Mouse (Mus musculus): ENCODE results near the gene Wdr86. TPM values are rescaled to one million over a fixed set of nuclear protein-coding genes. Genes with fewer than 3 reads are reported as not detected.
A peak's percentile ranks its signal among the peaks of the same experiment; 100 is the strongest.
"Not testable (repeated sequence)": the region's sequence is repeated elsewhere in the genome, so short reads cannot be mapped to it uniquely, and the experiment has no call there.

Wdr86 gene
- total RNA-seq (2021), result 1 to 10 TPM; 2.6 to 3.3 TPM

- intact Hi-C loops (cut with DNase I), result no loop called here
- DNase-seq, result no peak
Observed at GRCm38 (mm10) chr5:24730488-24730871, at the start of gene Wdr86. Gene Wdr86, minus strand, starts transcription at chr5:24730727.

DNA sequence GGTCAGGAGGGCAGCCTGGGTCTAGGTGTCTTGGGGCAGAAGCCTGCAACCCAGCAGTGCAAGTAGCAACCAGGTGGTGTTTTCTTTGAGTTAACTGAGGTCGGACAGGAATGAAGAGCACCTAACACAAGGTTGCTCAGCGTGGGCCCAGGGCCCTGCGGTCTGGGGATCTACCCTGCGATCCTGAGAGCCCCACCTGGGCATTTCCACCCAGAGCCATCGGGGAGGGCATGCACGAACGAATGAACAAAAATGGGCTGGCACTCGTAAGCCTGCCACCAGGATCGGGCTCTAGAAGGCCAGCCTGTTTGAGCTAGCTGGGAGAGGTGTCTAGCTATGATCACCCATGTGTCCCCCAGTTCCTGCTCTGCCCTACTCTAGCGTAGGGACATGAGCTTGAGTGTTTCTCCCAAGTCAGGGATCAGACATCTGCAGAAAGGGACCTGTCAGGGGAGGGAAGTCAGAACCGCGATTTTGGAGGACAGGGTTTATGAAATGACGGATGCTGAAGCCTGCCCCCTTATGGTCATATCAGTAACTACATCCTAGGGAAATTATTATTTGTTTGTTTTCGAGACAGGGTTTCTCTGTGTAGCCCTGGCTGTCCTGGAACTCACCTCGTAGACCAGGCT lies 49.5 kb upstream of the Wdr86 start:
- intact Hi-C loops (cut with DNase I), result no loop called here
- DNase-seq, result no peak

DNA sequence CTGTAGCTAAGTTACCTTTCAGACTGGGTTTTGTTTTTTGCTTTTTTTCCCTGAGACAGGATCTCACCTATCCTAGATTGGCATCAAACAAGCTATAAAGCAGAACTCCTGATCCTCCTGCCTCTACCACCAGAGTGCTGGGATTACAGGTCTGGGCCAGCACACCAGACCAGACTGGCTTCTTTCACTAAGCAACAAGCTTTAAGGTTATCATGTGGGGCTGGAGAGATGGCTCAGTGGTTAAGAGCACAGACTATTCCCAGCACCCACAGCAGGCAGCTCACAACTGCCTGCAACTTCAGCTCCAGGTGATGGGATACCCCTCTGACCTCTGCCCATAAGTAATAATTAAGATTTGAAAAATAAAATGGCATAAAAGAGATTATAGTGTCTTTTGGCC lies 48.8 kb upstream of the Wdr86 start:
- DNase-seq, result no peak
- intact Hi-C loops (cut with DNase I), result no loop called here

- no peak for DNase-seq
- intact Hi-C loops (cut with DNase I), result no loop called here
Observed at GRCm38 (mm10) chr5:24778843-24779140, 48.3 kb upstream of the Wdr86 start.

DNA sequence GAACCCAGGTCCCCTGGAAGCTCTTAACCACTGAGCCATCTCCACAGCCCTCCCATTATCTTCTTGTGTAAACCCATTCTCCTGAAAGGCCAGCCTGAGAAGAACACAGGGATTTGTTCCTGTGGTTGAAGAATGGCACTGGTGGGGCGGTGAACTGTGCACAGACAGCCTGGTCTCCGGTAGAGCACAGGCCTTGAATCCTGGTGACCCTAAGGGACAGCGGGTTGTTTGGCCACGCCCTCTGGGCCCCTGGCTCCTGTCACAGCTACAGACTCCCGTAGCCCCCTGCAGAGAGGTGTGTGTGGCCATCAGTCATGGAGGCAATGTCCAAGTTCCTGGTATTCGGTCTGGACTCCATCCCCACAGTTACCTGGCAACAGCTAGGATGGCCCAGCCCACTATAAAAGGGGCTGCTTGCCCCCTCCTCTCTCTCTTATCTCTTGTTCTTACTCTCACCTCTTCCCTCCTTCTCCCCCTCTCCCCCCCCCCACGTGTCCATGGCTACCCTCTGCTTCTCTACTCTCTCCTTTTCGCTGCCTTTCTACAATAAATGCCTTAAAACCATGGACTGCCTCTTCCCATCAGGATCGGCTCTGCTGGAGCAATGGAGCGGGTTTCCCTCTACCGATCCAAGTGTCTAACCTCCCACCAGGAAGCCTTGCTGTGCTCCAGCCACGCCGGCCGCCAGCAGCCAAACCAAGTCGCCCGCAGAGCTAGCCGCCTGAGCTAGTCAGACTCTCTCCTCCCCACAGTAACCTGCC lies 47.7 kb upstream of the Wdr86 start:
- no peak for DNase-seq
- intact Hi-C loops (cut with DNase I), result no loop called here

GRCm38 (mm10) chr5:24776681-24777080 lies 46.2 kb upstream of the Wdr86 start:
- intact Hi-C loops (cut with DNase I), result no loop called here
- no peak for DNase-seq

DNA sequence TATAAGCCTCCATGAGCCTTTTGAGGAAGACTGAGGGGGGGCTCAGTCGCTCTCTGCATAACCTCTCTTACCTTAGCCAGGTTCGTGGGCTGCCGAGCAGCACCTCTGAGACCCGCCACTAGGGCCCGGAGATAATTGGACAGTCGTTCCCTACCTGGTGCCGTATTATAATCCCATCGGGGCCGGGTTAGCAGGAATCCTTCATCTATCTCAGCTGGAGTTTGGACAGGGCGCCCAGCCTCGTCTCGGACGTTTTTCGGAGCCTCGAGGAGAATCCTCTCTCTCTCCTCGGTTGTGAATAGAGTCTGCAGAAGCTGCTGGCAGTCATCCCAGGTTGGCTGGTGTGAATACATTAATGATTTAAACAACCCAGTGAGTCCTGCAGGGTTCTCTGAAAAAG lies 44.0 kb upstream of the Wdr86 start:
- intact Hi-C loops (cut with DNase I), result not testable (repeated sequence)
- peak; percentile 41 for DNase-seq

GRCm38 (mm10) chr5:24757816-24758215 lies 27.3 kb upstream of the Wdr86 start, which contains the start of gene Crygn:
Gene Crygn, minus strand, starts transcription at chr5:24758008.
- intact Hi-C loops (cut with DNase I), result no loop called here
- DNase-seq, result no peak

- no peak for DNase-seq
- intact Hi-C loops (cut with DNase I), result no loop called here
Observed at GRCm38 (mm10) chr5:24756931-24757330, 26.4 kb upstream of the Wdr86 start.

- no peak for DNase-seq
- intact Hi-C loops (cut with DNase I), result no loop called here
Observed at GRCm38 (mm10) chr5:24752175-24752498, 21.6 kb upstream of the Wdr86 start.

- peak; percentile 59 for DNase-seq
- intact Hi-C loops (cut with DNase I), result no loop called here
Observed at GRCm38 (mm10) chr5:24751305-24752174, 21.0 kb upstream of the Wdr86 start.

GRCm38 (mm10) chr5:24750321-24751304 lies 20.1 kb upstream of the Wdr86 start:
- intact Hi-C loops (cut with DNase I), result no loop called here
- peak; percentile 92 for DNase-seq

GRCm38 (mm10) chr5:24749731-24750130 lies 19.2 kb upstream of the Wdr86 start:
- intact Hi-C loops (cut with DNase I), result no loop called here
- DNase-seq, result no peak

GRCm38 (mm10) chr5:24747533-24747932 lies 17.0 kb upstream of the Wdr86 start:
- no peak for DNase-seq
- intact Hi-C loops (cut with DNase I), result no loop called here

- no peak for DNase-seq
- intact Hi-C loops (cut with DNase I), result no loop called here
Observed at GRCm38 (mm10) chr5:24743956-24744355, 13.4 kb upstream of the Wdr86 start.

DNA sequence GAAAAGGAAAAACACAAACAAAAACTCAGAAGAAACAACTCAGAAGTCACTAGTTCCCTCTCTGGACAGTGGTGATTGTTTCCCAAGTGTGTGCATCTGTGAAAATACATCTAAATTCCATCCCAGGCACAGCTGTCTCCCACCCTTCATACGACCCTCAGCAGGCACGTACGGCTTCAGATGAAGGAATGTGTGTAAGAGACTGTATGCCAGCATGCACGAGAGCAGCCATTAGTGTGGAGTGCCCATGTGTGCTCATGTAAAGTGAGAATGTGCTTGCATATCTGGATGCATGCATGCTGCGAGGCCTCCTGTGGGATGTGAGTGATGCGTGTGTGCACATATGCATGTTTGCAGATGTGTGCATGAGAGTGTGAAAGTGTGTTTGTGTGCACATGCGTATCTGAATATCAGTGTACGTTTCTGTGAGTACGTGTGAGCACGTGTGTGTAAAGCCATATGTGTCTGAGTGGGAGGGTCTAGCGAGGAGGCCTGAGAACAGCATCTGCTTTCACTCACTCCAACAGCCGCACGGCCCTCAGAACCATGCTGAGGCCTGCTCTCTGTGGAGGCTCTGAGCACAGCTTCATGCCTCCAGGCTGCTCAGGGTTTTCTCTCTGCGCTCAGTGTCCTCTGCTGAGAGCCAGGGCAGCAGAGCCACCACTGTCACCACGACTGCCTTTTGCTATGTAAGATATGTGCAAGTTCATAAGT lies 10.8 kb upstream of the Wdr86 start:
- intact Hi-C loops (cut with DNase I), result no loop called here

GRCm38 (mm10) chr5:24739141-24739753 lies 8.7 kb upstream of the Wdr86 start:
- intact Hi-C loops (cut with DNase I), result no loop called here
- DNase-seq, result peak; percentile 64

More for the DNA sequence above, 10.8 kb upstream of the Wdr86 start:
- no peak for DNase-seq

DNA sequence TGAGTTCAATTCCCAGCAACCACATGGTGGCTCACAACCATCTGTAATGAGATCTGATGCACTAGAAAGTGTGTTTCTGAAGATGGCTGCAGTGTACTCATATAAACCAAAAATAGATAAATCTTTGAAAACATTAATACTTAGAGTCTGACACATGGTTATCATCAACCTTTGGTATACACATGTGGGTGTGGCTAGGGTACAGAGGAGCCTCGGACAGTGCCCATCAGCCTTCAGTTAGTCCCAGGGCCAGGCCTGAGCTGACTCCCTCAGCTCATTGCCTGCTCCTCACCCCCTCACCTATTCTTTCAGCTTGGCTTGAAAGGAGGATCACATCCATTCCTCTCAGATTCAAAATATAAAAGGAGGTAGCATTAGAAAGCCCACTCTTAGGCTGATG lies 8.0 kb upstream of the Wdr86 start:
- intact Hi-C loops (cut with DNase I), result no loop called here

GRCm38 (mm10) chr5:24737595-24737994 lies 7.1 kb upstream of the Wdr86 start:
- no peak for DNase-seq
- intact Hi-C loops (cut with DNase I), result no loop called here

More for the DNA sequence above, 8.0 kb upstream of the Wdr86 start:
- no peak for DNase-seq
